Mouse (Mus musculus): ENCODE results near the gene Tacc2. TPM values are rescaled to one million over a fixed set of nuclear protein-coding genes. Genes with fewer than 3 reads are reported as not detected.

Tacc2 gene
- polyA plus RNA-seq, 1 experiment from 2014 or later: 85.5 TPM

DNA sequence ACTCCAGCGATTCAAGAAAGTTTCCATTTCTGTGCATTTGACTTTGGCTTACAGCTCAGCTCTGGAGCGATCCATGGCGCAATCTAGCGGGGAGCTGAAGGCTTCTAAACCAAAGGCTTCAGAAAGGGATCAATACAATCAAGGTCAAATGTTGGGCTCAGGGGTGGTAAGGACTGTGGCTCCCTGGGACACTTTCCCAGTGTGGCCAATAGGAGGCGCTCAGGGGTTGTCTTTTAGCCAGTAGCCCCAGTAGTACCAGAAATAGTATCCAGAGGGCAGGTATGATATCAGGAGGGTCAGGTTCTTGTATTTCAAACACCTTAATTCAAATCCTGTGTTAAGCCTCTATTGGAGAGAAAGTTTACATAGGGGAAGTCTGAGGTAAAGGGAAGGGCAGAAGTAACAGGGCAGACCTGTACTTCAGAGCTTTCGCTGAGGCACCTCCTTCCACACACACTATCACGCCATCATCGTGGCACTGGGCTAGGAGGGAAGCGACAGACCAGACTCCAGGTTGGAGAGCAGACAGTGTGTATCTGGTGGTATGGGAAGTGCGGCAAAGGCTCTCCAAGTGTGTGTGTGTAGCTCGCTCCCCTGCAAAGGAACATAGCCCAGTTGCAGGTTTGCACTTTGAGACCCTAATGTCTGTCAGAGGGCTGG lies 196.1 kb downstream of the Tacc2 start:
- WGBS: 75% methylated on average over 11 of the region's 11 CpGs

DNA sequence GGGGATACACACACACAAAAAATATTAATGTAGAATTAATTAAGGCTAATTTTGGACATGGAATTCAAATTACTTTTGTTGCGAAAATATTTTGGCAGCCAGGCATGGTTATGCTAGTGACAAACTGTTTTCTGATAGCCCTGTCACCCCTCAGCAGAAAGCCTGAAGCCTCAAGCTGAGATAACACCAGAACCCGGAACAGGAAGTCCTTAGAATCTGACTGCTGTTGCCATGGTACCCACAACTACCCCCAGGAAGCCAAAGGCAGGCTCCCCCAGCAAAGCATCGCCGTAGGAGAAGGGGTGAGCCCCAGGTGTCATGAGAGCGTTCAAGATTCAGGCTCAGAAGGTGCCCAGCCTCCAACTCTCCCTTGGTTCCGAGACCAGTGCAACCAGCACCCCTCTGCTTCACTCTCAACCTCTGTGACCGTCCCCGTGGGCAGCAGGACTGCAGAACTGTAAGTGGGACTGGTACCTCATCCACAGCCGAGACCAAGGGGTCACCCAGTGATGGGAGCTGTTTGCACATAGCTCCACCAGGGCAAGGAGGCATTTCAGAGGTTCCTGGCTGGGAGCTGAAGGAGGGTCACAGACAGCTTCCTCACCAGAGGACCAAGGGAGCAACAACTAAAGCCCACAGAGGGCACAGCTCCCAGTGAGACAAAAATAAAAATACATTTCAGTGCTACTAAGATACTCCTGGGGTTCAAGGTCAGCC lies 196.8 kb downstream of the Tacc2 start, which contains the start of gene Btbd16:
Gene Btbd16 (plus strand): TSS at position 156 of the 717 bp plus-strand sequence.
- Histone ChIP-seq H3K4me2 (replicated peaks) (no peak within 1 kb of the TSS), H3K9me3 (no peaks in the 10 kb centered on the region), H3K27ac (no peak within 1 kb of the TSS), H3K4me1 (no peaks in the 10 kb centered on the region), H3K36me3 (no peaks in the 10 kb centered on the region), H3K9ac (no peak within 1 kb of the TSS), H3K27me3 (replicated peaks) (no peaks in the 10 kb centered on the region), H3K4me3 (no peak within 1 kb of the TSS)
- no peak for ATAC-seq (ENCODE audit: low FRiP score, low read depth)
- 58% methylated on average over 9 of the region's 9 CpGs for WGBS

More for the DNA sequence above, 196.1 kb downstream of the Tacc2 start:
- Histone ChIP-seq H3K9ac (no peak overlapping the region), H3K4me3 (no peak overlapping the region), H3K4me1 (no peaks in the 10 kb centered on the region), H3K27ac (no peak overlapping the region), H3K36me3 (no peaks in the 10 kb centered on the region), H3K9me3 (no peaks in the 10 kb centered on the region), H3K27me3 (replicated peaks) (no peaks in the 10 kb centered on the region), H3K4me2 (replicated peaks) (no peak overlapping the region)
- no peak for ATAC-seq (ENCODE audit: low FRiP score, low read depth)

DNA sequence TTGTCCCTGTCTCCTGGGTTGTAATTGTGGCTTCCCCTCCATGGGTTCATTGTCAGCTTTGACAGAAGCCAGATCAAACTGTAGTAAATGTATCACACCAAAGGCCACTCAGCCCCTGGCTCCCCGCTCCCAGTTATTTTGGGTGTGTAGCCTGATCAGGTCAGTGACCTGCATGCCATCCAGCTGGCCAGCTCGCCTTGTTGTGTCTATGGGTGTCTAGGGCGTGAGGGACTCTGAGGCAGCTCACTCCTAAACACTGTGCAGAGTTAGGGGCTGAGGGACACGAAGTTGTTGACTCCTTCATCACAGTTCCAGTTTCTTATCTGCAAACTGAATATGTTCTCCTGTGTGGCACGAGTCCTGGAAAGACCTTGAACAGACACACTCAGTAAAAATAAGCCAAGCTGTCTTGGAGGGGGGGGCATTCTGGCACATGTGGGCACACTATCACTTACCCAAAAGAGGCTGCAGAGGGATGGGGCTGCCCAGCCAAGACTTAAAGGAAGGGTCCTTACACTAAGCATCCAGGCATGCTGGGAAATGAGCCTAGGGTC lies 203.7 kb downstream of the Tacc2 start:
- Histone ChIP-seq H3K4me1 (0 out of 2 replicates have a peak, but pooled peaks cover under 1% of the 10 kb centered on the region), H3K4me3 (no peak overlapping the region), H3K4me2 (replicated peaks) (no peak overlapping the region), H3K27me3 (replicated peaks) (no peaks in the 10 kb centered on the region), H3K9me3 (no peaks in the 10 kb centered on the region), H3K9ac (no peak overlapping the region), H3K36me3 (no peaks in the 10 kb centered on the region), H3K27ac (no peak overlapping the region)
- ATAC-seq (ENCODE audit: low FRiP score, low read depth): no peak
- 83% methylated on average over 5 of the region's 5 CpGs for WGBS

DNA sequence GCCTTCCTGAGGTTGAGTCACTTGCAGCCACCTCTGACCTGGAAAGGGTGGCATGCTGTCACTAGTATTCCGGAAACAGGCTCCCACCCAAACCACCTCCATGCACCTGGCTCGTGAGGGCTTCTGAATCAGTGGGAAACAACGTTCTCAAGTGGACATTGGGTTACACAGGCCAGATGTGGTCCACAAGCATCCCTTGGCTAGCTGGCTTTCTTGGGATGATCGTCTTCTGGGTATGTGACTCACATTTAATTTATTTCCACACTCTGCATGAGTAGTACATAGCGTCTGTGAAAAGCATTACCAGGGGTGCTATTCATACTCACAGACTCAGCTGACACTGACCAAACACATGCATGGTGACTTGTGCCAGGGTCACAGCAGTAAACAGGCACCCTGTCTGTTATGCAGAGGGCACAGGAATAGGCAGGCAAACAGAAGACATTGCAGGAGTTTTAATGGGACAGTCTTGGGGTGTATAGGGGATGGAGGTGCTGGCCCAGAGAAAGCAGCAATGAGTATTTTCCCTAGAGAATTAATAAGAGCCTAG lies 205.3 kb downstream of the Tacc2 start:
- H3K36me3 ChIP-seq: no peaks in the 10 kb centered on the region
- no peak overlapping the region for H3K9ac ChIP-seq
- no peak overlapping the region for H3K27ac ChIP-seq
- H3K4me1 ChIP-seq: 0 out of 2 replicates have a peak, but pooled peaks cover 5% of the 10 kb centered on the region
- ATAC-seq (ENCODE audit: low FRiP score, low read depth): no peak
- H3K9me3 ChIP-seq: no peaks in the 10 kb centered on the region
- H3K27me3 ChIP-seq (replicated peaks): no peaks in the 10 kb centered on the region
- WGBS: 88% methylated on average over 5 of the region's 5 CpGs
- H3K4me2 ChIP-seq (replicated peaks): no peak overlapping the region
- no peak overlapping the region for H3K4me3 ChIP-seq

DNA sequence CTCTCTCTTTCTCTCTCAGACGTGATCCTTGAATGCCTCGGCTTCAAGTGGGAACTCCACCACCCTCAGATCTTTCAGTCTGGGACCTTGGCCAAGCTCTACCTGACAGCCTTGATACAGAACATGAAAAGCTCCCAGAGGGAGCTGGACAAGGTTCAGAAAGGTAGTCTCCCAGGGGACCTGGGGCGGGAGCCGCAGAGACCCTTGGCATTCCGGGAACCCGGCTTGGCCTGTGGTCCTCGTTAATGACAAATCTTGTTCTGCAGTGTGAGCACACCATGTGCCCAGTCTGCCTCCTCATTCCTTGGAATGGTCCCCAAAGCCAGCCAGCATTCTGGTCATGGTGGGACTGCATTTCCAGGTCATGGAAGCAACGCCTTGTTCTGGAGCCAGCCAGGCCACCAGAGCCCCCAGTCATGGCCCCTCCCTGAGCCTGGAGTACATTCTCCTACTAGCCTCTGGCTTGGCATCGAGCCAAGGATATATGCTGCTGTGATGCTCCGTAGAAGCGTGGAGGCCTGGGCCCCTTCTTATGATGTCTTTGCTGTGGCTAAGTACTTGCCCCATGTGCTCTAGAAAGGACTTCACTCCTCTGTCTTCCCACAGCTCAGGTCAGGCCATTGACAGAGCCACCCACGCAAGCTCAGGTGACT lies 208.8 kb downstream of the Tacc2 start:
- 0 out of 2 replicates have a peak, but pooled peaks cover 5% of the 10 kb centered on the region for H3K4me1 ChIP-seq
- H3K4me3 ChIP-seq: no peak overlapping the region
- no peaks in the 10 kb centered on the region for H3K27me3 ChIP-seq (replicated peaks)
- no peak for ATAC-seq (ENCODE audit: low FRiP score, low read depth)
- WGBS: 82% methylated on average over 12 of the region's 12 CpGs
- H3K36me3 ChIP-seq: no peaks in the 10 kb centered on the region
- no peaks in the 10 kb centered on the region for H3K9me3 ChIP-seq
- H3K4me2 ChIP-seq (replicated peaks): no peak overlapping the region
- no peak overlapping the region for H3K9ac ChIP-seq
- H3K27ac ChIP-seq: no peak overlapping the region

DNA sequence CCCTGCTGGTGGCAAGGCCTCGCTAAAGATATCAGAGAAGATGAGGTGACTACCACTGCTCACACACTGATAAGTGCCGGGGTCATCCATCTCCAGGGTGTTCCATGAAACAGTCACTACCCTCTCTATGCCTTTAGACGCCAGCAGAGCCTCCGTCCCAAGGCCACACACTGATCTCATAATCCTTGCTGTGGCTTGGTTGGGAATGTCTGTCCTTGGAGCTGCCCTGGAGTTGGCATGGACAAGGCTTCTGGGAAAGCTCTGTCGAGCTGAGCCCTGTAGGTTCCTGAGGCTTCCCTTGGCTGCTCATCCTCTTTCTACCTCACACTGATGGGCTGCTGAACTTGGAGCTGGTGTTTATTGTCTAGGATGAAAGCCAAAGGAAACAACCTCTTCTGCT lies 209.5 kb downstream of the Tacc2 start:
- Histone ChIP-seq H3K9ac (no peak overlapping the region), H3K27ac (no peak overlapping the region), H3K4me3 (no peak overlapping the region), H3K36me3 (no peaks in the 10 kb centered on the region), H3K27me3 (replicated peaks) (no peaks in the 10 kb centered on the region), H3K4me1 (0 out of 2 replicates have a peak, but pooled peaks cover 5% of the 10 kb centered on the region), H3K4me2 (replicated peaks) (no peak overlapping the region), H3K9me3 (no peaks in the 10 kb centered on the region)
- ATAC-seq (ENCODE audit: low FRiP score, low read depth): no peak
- WGBS: 86% methylated on average over 5 of the region's 5 CpGs

DNA sequence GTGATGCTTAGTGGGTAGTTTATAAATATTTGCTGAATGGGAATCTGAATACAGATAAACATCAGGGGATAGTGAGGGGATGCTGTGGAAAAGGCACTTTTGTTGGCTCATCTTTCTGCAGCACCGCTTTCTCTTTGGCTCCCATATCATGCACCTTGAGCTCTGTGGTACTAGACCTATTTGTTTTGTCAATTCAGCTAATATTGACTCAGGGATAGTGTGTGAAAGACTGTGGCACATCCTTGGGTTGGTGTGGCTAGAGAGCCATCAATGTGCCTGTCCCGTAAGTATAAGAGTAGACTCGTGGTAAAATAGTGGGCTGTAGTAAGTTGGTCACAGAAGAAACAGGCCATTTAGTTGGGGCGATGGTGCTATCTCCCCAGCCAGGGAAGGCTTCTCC lies 210.3 kb downstream of the Tacc2 start:
- H3K4me2 ChIP-seq (replicated peaks): no peak overlapping the region
- no peaks in the 10 kb centered on the region for H3K36me3 ChIP-seq
- H3K4me3 ChIP-seq: no peak overlapping the region
- H3K27ac ChIP-seq: no peak overlapping the region
- 0 out of 2 replicates have a peak, but pooled peaks cover 5% of the 10 kb centered on the region for H3K4me1 ChIP-seq
- WGBS: 93% methylated on average over 4 of the region's 4 CpGs
- H3K9me3 ChIP-seq: no peaks in the 10 kb centered on the region
- no peaks in the 10 kb centered on the region for H3K27me3 ChIP-seq (replicated peaks)
- ATAC-seq (ENCODE audit: low FRiP score, low read depth): no peak
- no peak overlapping the region for H3K9ac ChIP-seq

DNA sequence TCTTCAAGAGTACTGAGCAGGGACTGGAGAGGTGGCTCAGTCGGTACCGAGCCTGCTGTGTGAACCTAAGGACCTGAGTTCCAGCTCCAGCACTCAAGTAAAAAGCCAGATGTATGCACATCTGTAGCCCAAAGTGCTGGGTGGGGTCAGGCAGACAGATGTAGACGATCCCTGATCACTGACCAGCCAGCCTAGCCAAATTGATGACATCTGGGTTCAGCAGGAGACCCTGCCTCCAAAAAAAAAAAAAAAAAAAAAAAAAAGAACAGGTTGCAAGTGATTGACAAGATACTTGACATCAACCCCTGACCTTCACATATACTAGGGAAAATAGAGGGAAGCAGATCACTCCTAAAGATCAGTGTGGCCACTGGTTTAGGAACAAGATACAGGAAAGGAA lies 211.7 kb downstream of the Tacc2 start:
- no peaks in the 10 kb centered on the region for H3K36me3 ChIP-seq
- no peak overlapping the region for H3K4me2 ChIP-seq (replicated peaks)
- H3K4me3 ChIP-seq: no peak overlapping the region
- H3K4me1 ChIP-seq: 0 out of 2 replicates have a peak, but pooled peaks cover 5% of the 10 kb centered on the region
- no peak for ATAC-seq (ENCODE audit: low FRiP score, low read depth)
- no peaks in the 10 kb centered on the region for H3K9me3 ChIP-seq
- no peak overlapping the region for H3K9ac ChIP-seq
- H3K27ac ChIP-seq: no peak overlapping the region
- no peaks in the 10 kb centered on the region for H3K27me3 ChIP-seq (replicated peaks)
- 86% methylated on average over 3 of the region's 3 CpGs for WGBS

DNA sequence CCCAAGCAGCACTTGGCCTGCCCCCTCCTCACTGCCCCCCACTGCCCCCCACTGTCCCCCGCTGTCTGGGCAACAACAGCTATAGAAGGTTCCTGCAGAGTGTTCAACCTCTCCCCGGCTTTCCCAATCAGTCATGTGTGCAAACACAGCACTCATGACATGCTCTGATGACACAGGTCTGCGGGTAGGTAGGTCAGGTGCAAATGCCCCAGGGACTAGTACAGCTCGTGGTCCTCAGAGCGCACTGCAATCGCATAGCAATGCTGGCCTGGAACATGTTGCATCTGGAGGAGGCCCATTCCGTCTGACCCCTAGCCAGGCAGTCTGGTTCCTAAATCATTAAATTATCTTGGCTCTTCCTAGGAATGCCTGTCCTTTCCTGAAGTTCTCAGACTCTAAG lies 212.2 kb downstream of the Tacc2 start:
- no peak overlapping the region for H3K4me3 ChIP-seq
- H3K9me3 ChIP-seq: no peaks in the 10 kb centered on the region
- H3K27ac ChIP-seq: no peak overlapping the region
- H3K36me3 ChIP-seq: no peaks in the 10 kb centered on the region
- no peak overlapping the region for H3K4me2 ChIP-seq (replicated peaks)
- H3K9ac ChIP-seq: no peak overlapping the region
- H3K27me3 ChIP-seq (replicated peaks): no peaks in the 10 kb centered on the region
- ATAC-seq (ENCODE audit: low FRiP score, low read depth): no peak
- 0 out of 2 replicates have a peak, but pooled peaks cover 5% of the 10 kb centered on the region for H3K4me1 ChIP-seq
- WGBS: 85% methylated on average over 7 of the region's 7 CpGs

DNA sequence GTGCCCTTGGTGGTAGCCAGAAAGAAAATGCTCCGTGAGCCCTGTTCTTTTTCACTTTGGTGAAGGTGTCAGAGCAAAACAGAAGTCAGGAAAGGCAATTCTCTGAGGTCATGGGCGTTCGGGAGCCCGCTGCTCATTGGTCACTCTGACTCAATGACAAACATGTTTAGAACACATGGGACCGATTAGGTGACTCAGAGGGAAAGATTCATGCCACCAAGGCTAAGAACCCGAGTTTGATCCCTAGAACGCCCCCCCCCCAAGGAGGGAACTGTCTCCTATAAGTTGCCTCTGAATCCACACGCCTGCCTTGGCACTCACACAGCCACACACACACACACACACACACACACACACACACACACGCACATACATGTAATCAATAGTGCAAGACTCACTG lies 216.4 kb downstream of the Tacc2 start:
- no peak overlapping the region for H3K9ac ChIP-seq
- 80% methylated on average over 9 of the region's 9 CpGs for WGBS

DNA sequence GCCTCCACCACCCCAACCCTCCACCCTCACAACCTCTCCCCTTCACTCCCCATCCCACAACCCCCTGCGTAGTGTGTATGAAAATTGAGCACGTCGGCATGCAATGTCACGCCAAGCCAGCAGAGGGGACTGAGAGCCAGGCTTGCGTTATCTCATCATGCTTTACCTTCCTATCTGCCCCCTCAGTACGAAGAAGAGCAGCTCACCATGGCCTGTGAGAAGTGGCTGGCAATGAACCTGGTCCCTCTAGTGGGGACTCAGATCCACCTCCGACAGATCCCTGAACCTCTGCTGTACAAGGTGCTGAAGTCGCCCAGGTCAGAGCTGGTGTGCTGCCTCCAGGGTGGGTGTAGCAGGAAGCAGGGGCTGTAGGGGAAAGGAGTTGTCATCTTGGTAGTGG lies 219.5 kb downstream of the Tacc2 start:
- 69% methylated on average over 8 of the region's 8 CpGs for WGBS

More for the DNA sequence above, 216.4 kb downstream of the Tacc2 start:
- no peak for ATAC-seq (ENCODE audit: low FRiP score, low read depth)
- Histone ChIP-seq H3K36me3 (no peaks in the 10 kb centered on the region), H3K4me2 (replicated peaks) (no peak overlapping the region), H3K27me3 (replicated peaks) (no peaks in the 10 kb centered on the region), H3K4me3 (no peak overlapping the region), H3K27ac (no peak overlapping the region), H3K4me1 (no peaks in the 10 kb centered on the region), H3K9me3 (no peaks in the 10 kb centered on the region)

DNA sequence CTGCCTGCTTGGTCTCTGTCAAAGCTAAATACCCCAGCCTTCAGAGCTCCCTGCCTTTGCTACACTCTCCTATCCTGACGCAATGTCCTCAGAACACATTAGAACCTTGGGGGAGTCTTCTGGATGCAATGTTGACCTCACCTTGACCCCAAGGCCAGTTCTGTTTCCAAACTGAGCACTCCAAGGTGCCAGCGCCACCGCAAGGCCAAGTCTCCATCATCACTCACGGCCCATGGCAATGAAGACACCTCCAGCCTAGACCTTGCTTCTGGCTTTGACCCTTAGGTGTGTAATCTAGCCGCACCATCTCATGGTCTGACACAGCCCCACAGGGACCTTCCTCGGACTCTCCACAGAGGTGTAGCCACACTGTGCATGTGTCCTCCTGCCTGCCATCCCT lies 220.3 kb downstream of the Tacc2 start:
- H3K27ac ChIP-seq: no peak overlapping the region
- H3K4me1 ChIP-seq: no peaks in the 10 kb centered on the region
- H3K27me3 ChIP-seq (replicated peaks): no peaks in the 10 kb centered on the region
- no peaks in the 10 kb centered on the region for H3K36me3 ChIP-seq
- 90% methylated on average over 6 of the region's 6 CpGs for WGBS
- H3K4me3 ChIP-seq: no peak overlapping the region
- no peaks in the 10 kb centered on the region for H3K9me3 ChIP-seq
- H3K9ac ChIP-seq: no peak overlapping the region
- no peak for ATAC-seq (ENCODE audit: low FRiP score, low read depth)
- H3K4me2 ChIP-seq (replicated peaks): no peak overlapping the region

More for the DNA sequence above, 219.5 kb downstream of the Tacc2 start:
- Histone ChIP-seq H3K36me3 (no peaks in the 10 kb centered on the region), H3K4me2 (replicated peaks) (no peak overlapping the region), H3K27me3 (replicated peaks) (no peaks in the 10 kb centered on the region), H3K9me3 (no peaks in the 10 kb centered on the region), H3K27ac (no peak overlapping the region), H3K4me3 (no peak overlapping the region), H3K9ac (no peak overlapping the region), H3K4me1 (no peaks in the 10 kb centered on the region)
- ATAC-seq (ENCODE audit: low FRiP score, low read depth): no peak

Data from neural tube, embryonic 12.5 days (tissue).